Mouse (Mus musculus) C2C12 (cell line): ENCODE measurements around the gene Gm9913.

Source experiments
- CTCF ChIP-seq: IDR thresholded peaks from one replicate; pipeline ENCODE4 v1.5.1; 2011; ENCODE audit not compliant: control insufficient read depth, insufficient read depth, insufficient read length
- FOSL1 ChIP-seq: IDR thresholded peaks from one replicate; pipeline ENCODE4 v1.8.0; 2011; ENCODE audit warnings: mild to moderate bottlenecking, low read length; ENCODE audit not compliant: poor library complexity, insufficient read depth, severe bottlenecking
- MAX ChIP-seq: IDR thresholded peaks from one replicate; pipeline ENCODE4 v1.6.1; 2011; ENCODE audit warnings: mild to moderate bottlenecking, control low read depth
- USF1 ChIP-seq: IDR thresholded peaks from one replicate; pipeline ENCODE4 v1.6.1; 2011; ENCODE audit warnings: low read depth, mild to moderate bottlenecking, control low read depth, moderate library complexity

- TF ChIP-seq CTCF, result peak; percentile 4
- no peak for TF ChIP-seq USF1
- TF ChIP-seq MAX, result no peak
- no peak for TF ChIP-seq FOSL1
These were observed at the start of gene Gm9913 for GRCm38 (mm10) chr2:125505006-125505745.
